Mouse (Mus musculus) right cerebral cortex, postnatal 10 days (tissue): Measurements from ENCODE around the gene Aar2.
"Not testable (repeated sequence)": the region's sequence is repeated elsewhere in the genome, so short reads cannot be mapped to it uniquely, and the experiment has no call there.

Source experiments
- DNase-seq, 2 experiments: peaks; one replicate each; pipeline ENCODE4 v3.0.0; 2021; ENCODE audit warnings: low spot score in 2 of 2

The Aar2 gene

DNA sequence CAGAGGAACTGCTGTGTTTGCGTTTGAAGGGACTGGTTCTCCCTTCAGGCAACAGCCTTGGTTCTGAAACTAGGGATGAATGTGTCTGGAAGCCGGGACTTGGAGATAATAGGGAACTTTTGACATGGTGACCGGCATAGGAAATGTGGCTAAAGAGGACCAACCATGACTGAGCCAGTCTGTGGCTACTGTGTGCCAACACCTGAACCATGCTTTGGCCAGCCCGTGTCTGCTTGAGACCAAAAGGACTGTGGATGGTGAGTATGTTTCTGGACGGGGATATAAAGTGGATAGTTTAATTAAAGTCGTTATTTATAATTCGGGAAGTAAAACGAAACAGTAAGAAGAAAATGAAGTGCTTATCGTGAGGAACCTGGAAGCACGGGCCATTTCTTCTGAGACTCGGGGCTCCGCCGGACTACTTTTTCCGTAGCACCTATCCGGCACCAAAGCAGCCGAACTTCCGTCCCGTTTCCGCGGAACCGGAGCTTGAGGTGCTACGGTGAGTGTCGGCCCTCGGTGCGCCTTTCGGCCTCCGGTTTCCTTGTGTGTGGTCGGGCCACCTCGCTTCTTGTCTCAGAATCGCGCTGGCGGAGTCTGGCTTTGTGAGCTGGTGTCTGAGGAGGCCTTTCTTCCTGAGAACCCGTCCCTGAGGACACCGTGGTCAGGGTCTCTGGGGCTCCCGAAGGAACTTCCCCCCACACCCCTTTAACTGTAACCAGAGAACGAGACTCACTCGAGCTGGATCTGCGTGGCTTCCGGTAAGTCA, at the start of gene Aar2:
TSS of gene Aar2 (plus strand) at position 462 of the 769 bp plus-strand sequence.
- DNase-seq, result peak; percentile 85 to 88

DNA sequence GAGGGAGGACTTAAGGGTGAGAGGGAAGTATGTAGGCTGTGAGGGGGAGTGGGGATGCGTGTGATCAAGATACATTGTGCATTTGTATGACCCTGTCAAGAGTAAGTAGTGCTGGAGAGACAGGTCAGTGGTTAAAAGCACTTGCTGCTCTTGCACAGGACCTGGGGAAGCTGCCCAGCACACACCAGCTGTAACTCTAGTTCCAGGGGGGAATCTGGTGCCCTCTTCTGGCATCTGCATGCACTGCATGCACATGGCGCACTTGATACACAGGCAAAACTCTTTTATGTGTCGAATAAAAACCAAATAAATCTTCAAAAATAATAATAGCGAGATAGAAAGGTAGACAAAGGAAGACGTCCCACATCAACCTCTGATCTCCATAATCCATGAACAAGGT, 49.5 kb upstream of the Aar2 start:
- peak in 1 of 2 experiments; percentile 77 for DNase-seq

DNA sequence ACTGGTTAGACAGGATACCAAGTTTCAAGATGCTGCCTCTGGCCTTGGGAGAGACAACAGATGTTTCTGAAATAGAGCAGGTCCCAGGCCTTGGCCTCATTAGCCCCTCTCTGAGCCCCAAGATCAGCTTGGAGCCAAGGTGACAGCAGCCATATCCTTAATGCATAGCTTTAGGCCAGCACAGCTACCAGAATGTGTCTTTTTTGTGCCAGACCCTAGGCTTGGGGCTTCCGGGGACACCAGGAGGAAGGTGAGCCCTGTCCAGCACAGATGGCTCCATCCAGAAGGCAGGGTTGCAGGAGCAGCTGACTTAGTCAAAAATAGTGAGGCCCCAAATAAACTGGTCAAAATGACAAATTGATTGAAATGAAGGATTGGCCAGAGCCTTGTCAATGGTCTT, 46.4 kb upstream of the Aar2 start:
- no peak for DNase-seq

DNA sequence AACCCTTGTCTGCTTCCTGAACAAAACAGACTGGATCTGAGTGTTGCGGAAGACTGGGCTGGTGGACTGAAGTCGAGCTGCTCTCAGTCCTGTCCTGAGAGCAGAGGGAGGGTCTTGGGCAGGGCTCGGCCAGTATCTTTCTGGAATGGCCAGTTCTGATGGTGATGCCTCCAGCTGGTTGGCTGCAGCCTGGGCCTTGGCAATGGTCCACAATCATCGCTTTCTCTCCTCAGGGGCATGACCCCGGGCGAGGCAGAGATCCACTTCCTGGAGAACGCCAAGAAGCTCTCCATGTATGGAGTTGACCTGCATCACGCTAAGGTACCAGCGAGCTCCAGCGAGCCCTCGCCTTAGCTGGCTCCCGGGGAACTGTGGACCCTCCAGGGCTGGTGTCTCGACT, 41.9 kb upstream of the Aar2 start:
- no peak for DNase-seq

DNA sequence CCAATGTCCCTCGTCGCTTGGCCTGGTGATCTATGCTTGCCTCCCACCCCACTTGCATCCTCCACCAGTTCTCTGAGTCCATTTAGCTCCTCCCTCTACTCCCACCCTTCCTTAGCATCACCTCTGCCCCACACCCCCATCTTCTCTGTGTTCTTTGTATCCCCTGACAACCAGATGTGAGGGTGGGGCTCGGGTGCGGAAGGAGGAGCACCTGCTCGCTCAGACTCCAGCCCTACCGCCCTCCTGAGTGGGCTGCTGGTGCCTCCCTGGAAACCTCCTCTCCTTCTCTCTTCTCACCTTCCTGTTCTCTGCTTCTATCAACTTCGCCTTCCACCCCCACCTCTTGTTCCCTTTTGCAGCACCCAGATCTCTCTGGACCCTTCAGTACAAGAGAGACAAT, 35.4 kb upstream of the Aar2 start:
- no peak for DNase-seq

DNA sequence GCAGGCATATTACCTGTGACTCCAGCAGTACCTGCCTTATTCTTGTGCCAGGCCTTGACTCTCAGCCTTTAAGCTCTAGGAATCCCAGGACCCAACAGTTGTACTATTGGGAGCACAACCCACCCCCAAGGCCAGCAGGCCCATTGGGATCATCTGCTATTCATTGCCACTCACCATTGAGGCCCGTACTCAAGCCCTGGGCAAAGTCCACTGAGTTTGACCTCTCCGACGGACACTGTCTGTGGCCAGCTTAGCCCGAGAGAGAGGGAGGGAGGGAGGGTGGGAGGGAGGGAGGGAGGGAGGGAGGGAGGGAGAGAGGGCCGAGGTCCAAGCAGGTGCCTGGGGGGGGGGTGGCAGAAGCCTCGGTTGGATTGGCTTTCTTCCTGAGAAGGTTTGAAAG, 34.8 kb upstream of the Aar2 start:
- no peak for DNase-seq

DNA sequence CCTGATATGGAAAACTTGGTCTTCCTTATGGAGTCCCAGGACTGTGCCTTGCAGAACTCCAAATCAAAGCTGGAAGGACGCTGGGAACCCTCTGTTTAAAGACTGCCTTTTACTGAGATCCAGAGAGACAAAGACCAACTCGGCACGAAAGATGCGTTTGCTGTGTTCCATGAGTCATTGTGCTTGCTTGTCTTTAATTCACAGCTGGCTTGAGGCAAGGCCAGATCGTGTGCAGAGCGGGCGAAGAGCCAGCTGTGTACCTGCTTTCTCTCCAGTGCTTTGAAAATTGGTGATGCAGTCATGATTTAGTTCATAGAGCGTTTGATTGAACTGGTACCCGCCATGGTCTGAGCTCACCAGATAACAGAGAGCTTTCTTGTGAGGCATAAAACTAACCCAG, 32.3 kb upstream of the Aar2 start:
- DNase-seq, result no peak

DNA sequence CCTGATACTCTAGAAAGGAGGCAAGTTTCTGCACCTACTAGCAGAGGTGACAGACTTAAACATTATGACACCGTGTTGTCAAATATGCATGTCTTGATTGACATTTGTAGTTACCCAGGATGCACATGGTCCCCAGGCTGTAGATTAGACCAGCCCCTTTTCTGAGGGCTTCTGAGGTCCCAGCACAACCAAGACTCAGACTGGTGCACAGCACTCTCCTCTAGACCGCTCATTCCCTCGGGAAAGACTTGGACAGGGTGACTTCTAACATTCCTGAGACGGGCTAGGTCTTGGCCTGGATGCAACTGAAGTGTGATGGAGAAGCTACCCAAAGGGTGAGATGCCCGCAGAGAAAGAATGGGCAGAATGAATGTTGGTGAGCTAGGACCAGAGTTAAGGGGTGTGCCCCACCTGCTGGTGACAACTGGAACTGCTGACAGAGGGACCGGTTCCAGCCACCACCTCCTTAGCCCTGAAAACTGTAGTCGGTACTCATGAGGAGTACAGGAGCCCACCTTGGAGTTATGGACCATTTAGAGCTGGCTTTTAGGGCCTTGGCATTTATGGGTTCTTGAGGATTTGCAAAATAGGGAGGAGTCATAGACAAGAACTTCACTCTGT, 31.7 kb upstream of the Aar2 start:
- peak; percentile 84 to 86 for DNase-seq

DNA sequence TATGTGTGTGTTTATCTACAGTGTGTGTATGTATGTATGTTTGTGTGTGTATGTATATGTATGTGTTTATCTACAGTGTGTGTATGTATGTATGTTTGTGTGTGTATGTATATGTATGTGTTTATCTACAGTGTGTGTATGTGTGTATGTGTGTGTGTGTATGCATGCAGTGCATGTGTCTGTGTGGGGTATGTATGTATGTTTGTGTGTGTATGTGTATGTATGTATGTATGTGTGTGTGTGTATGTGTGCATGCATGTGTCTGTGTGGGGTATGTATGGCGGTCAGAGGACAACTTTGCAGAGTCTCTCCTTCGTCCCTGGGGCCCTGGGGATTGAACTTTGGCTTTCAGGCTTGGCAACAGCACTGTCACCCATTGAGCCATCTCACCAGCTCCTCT, 30.7 kb upstream of the Aar2 start:
- DNase-seq, result not testable (repeated sequence)

DNA sequence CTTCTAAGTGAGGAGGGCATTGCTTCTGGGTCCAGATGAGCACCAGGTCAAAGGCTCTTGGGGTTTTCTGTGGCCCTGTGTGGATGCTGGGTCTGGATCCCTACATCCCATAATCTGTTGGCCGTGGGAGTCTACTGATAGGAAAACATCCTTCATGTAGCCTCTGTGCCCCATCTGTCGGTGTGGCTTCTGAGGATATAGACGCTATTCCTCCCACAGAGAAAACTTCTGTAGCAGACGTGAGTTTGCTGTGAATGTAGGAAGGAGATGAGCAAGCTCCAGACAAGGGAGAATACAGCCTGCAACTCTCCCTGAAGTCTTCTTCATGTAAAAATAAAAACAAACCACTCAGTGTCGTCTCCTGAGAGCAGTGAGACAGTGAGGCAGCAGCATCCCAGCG, 29.1 kb upstream of the Aar2 start:
- no peak for DNase-seq

DNA sequence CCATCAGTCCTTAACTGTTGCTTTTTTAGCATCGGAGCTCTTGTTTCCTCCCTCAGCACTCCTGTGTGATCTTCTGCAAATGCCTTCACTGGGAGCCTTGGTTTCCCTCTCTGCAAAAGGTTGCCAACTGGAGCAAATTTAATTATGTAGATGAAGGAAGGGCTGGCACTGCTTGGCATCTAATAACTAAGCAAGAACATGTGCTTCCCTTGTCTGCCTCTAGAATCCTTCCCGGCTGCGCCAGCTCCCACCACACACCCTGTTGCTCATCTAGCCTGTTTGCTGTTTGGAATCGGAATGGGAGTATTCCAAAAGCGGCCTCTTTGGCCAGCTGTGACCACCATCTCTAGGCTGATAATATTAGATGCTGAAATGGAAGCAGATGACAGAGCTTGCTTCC, 27.8 kb upstream of the Aar2 start:
- no peak for DNase-seq

DNA sequence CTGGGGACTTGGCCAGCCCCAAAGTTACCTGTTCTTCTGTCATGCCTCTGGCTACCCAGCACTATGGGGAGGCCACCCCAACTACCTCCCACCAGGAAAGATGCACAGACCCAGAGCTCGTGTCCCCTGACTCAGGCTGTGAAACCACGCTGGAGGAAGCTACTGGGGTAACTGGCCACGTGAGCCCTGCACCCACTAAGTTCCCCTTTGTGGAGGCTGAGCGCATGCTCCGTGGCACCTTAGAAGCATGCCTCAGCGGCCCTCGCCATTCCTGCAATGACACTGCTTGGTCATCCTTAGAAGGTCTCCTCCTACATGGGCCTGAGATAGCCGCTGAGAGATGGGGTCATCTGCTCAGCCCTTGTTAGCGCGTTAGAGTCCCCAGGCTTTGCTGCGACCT, 24.4 kb upstream of the Aar2 start:
- DNase-seq, result no peak

DNA sequence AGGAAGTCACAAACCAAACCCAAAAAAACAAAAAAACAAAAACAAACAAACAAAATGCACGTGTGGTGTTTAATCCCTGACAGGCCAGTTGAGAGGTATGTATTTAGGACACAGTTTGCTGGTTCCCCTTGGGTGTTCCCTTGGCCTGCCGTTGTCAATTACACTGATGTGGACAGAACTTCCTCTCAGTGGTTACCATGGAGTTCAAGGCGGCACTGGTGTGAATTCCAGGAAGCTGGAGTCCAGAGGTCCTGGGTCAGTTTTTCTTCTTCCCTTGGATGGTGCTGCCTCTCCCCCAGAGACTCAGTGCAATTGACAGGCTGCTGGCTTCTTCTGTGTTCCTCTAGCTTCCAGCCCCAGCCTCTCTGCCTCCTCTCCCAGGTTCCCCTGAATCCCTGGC, 23.3 kb upstream of the Aar2 start:
- no peak for DNase-seq

DNA sequence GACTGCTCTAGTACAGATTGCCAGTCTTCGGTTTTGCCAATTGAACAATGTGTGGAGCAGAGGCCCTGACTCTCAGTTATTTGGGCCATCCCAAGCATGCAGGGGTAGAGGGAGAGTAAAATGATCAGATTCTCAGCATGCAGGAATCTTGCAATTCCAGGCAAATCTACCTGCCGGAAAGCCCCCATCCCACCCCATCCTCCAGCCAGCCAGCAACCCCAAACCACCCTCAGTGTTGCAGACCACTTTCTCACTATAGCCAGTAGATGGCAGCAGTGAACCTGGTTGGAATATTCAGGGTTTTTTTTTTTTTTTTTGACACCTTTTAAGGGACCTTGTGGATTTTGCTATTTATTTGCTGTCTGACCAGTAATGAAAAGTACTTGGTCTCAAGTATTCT, 17.7 kb upstream of the Aar2 start:
- DNase-seq, result no peak

DNA sequence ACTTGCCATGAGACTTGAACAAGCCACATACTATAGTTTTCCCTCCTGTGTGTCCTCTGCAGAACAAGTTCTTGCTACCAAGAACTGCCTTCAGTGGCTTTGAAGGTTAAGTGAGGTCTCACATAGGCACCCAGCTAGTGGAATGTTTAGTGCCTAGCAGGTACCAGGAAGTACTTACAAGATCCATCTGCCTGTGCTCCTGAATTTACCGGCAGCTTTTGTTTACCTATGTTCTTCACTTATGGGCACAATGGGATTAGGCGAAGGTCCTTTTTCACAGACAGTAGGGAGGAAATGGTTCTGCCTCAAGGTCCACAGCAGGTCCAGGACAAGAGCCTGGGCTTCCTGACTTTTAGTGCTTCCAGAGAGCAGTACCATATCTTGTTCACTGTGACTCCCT, 14.2 kb upstream of the Aar2 start:
- DNase-seq, result no peak

DNA sequence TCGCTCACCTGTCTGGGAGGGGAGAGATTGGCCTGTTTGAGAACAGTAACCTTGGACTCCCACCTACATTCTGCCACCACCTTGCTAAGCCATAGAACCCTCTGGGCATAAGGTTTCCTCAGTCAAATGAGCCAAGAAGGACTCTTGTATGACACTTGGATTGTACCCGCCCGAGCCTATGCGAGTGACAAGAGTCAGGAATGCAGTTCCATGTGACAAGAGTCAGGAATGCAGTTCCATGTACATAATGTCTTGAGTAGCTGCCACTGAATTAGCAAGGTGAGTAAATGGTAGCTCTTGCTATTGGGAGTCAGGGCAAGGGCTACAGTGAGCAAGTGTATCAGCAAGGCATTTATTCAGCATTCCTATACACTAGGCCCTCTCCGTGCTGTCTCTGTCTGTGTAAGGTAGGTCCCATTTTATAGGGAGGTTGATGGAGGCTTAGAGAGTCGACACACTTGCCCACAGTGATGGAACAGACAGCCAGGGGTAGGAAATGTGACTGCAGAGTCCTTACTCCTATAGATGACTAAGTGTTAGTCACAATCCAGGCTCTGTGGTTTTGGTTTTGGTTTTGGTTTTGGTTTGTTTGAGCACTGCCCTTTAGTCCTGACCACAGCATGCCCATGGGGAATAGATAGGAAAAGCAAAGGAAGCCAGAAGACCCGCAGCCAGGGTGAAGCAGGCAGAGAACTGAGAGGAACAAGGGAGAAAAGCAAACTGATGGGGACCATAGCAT, 8.4 kb upstream of the Aar2 start:
- no peak for DNase-seq

DNA sequence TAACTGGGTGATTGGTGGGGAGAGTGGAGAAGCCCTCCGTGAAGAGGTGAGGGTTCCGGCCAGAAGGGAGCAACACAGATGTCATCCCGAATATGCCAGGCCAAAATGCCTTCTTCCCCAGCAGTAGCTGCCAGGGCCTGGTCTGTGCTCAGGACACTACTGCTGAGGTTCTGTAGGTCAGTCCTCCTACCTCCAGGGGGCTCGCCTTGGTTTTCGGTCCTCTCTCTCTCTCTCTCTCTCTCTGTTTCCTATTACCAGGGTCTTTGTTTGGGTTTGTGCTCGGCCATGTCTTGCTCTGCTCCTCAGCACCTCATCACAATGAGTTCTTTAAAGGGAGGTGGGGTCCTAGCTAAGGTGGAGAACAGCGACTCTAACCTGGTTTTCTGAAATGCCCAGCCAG, 6.4 kb upstream of the Aar2 start:
- no peak for DNase-seq

DNA sequence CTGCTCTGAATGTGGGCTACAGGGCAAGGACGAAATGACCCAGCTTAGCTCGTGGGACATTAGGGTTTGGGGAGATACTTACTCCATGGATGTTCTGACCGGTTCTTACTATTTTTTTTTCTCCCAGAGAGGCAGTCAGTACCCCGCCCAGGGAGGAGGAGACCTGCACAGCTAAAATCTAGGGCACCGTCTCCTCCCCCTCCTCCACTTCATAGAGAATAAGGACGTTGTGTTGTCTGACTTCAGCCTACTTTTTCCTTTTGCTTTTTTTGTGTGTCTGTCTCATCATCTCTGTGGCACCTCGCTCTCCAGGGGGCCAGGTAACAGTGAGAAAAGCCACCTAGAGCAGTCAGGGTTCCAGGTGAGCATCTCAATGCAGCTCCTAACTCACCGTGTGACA, 5.0 kb upstream of the Aar2 start:
- DNase-seq, result no peak

DNA sequence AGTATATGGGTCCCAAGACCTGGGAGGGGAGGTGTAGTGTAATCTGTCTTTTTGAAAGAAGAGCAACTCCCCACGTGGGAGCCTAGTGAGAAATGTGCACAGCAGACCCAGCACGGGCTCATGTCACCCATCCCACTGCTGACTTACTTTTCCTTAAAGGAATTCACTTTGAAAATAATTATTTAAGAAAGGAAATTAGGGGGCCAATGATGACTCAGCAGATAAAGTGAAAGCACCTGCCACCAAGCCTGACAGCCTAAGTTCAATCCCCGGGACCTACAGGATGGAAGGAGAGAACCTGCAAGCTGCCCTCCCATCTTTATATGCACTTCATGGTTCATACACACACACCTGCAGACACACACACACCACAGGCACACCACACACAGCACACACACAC, 3.6 kb upstream of the Aar2 start:
- no peak for DNase-seq

DNA sequence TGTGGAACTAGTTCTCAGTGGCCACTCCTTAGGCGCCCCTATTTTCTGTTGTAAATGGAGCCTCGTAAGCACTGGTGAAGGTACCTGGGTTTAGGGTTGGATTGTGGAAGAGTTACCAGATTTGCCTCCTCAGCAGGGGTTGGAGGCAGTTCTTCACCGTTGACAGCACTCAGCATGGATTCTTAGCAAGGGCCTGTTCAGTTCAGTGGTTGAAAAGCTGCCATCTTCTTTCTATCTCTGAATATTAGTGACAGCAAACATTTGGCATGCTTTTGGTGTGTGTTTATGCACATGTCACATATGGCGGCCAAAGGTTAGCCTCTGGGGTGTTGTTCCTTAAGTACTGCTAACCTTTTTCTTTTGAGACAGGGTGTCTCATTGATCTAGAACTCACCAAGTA, 5.0 kb downstream of the Aar2 start:
- DNase-seq, result no peak

DNA sequence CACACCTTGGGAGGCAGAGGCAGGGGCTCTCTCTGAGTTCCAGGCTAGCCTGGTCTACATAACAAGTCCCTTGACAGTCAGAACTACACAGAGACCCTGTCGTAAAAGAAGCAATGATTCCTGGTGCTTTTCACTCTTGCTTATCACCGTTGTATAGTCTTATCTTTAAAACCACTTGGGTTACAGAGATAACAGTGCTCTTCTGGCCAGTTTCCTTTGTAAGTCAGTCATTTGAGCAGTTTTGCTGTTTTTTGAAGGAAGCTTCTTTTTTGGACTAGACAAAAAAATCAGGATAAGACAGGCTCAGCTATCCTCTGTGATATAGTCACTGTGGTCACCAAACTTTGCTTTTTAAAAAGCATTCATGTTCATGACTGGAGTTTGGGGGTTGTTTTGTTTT, 14.4 kb downstream of the Aar2 start:
- no peak for DNase-seq

DNA sequence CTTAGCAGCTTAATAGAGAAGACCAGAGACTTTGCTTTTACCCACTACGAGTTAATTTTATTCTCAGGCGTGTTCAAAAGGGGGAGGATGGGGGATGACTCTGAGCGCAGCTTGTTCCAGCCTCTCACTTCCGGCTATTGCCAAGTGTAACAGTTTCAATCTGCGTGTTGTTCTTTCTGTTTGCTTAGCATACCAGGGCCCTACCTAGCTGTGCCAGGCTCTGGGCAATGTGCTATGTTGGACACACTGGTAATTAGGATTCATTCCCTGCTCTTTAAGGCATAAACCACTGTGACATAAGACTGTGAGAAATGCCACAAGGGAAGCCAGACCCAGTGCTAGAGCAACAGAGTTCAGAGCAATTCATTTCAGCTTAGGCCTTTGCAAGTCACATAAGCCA, 16.2 kb downstream of the Aar2 start:
- no peak for DNase-seq

DNA sequence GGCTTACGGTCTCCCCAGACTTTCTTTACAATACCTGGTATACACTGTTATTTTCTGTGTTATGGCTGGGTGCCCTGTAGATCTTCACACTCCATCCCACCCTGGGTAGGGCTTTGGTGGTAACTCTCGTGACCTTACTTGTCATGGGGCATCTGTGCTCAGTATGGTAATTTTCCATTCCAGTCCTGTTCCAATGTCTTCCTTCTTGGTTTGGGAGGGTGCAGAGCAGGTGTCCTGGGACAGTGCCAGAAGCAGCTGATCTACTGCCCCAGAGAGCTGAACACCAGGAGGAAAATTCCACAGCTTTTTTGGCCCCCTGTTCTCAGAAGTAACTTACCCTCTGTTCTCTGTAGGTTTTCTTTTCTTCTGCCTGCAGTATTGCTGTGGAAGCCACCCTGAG, 19.1 kb downstream of the Aar2 start:
- no peak for DNase-seq
